ENCODE assay signal across 10 mouse cellular contexts in genomic region chr15:97236943-97237342, GRCm38 (mm10). TPM values are rescaled to one million over a fixed set of nuclear protein-coding genes. Genes with fewer than 3 reads are reported as not detected.
DNase-seq lines count a peak whose midpoint lies in the region; ATAC-seq lines count a peak whose summit lies in the region.
"Had no signal": no experiment of that assay in that cellular context is flagged by ENCODE, and none has a peak within 500 bp of the region (broad histone marks: within the 10 kb centered on the region; RNA-seq: fewer than 3 reads in every experiment).

No protein-coding gene starts in this region.

- no peak overlapping the region for H3K27ac ChIP-seq in forebrain, embryonic 15.5 days (replicated peaks)
- H3K27ac ChIP-seq: hindbrain, embryonic 15.5 days; neural tube, embryonic 13.5 days had no signal

- 50% methylated on average over 9 of the region's 9 CpGs for WGBS in forebrain, embryonic 15.5 days

- no peaks in the 10 kb centered on the region for H3K36me3 ChIP-seq in forebrain, embryonic 15.5 days
- H3K36me3 ChIP-seq: hindbrain, embryonic 15.5 days; neural tube, embryonic 13.5 days had no signal

- H3K4me1 ChIP-seq in forebrain, embryonic 15.5 days = no peaks in the 10 kb centered on the region
- H3K4me1 ChIP-seq: hindbrain, embryonic 15.5 days; neural tube, embryonic 13.5 days had no signal

- DNase-seq in gastrocnemius, postnatal 10 days = peak; percentile 53
- DNase-seq in gastrocnemius, adult 8-10 months (ENCODE audit: low spot score in 2 of 2) = no peak
- DNase-seq in urinary bladder, postnatal 25 days (ENCODE audit: low spot score) = peak; percentile 54
- DNase-seq in urinary bladder, postnatal 4 days (ENCODE audit: low spot score in 2 of 2) = no peak
- peak; percentile 56 for DNase-seq in heart, postnatal 4 days
- peak; percentile 43 for DNase-seq in retina, embryonic 14.5 days (ENCODE audit: low spot score)
- DNase-seq in kidney, adult 9 months = no peak

- H3K9me3 ChIP-seq in forebrain, embryonic 15.5 days = no peaks in the 10 kb centered on the region
- H3K9me3 ChIP-seq: neural tube, embryonic 13.5 days had no signal

- ATAC-seq in forebrain, embryonic 15.5 days (replicated peaks) = no peak

- no peak overlapping the region for H3K4me2 ChIP-seq in forebrain, embryonic 15.5 days (replicated peaks)
- H3K4me2 ChIP-seq: hindbrain, embryonic 15.5 days; neural tube, embryonic 13.5 days had no signal

- H3K9ac ChIP-seq in forebrain, embryonic 15.5 days (replicated peaks) = no peak overlapping the region
- H3K9ac ChIP-seq: hindbrain, embryonic 15.5 days; neural tube, embryonic 13.5 days had no signal

- no peak overlapping the region for H3K4me3 ChIP-seq in forebrain, embryonic 15.5 days
- H3K4me3 ChIP-seq: hindbrain, embryonic 15.5 days; neural tube, embryonic 13.5 days had no signal

- no peaks in the 10 kb centered on the region for H3K27me3 ChIP-seq in forebrain, embryonic 15.5 days
- H3K27me3 ChIP-seq: hindbrain, embryonic 15.5 days; neural tube, embryonic 13.5 days had no signal

RNA-seq across cellular contexts. Expression of gene Pced1b, which starts 10.0 kb away (rescaled TPM):
- total RNA-seq in gastrocnemius, postnatal 10 days (2021) = 1 to 10 TPM; 4.3 to 5.6 TPM
- 1 to 10 TPM in 1 of 4 experiments, under 1 TPM in 3; 0.51 to 1.6 (median 0.81) TPM for total RNA-seq in gastrocnemius, adult 8-10 months (2022)
- 1 to 10 TPM; 4.8 to 5.1 TPM for total RNA-seq in heart, postnatal 4 days (2021)
- 3.1 and 4.1 TPM in 2 replicates for polyA plus RNA-seq in forebrain, embryonic 15.5 days (2015; fragmentation: Nextera tagmentation; extraction: Ambion mirVana)

RNA-seq across cellular contexts. Expression of gene Amigo2, which starts 10.1 kb away (rescaled TPM):
- 1 to 10 TPM; 2.8 to 3.1 TPM for total RNA-seq in gastrocnemius, postnatal 10 days (2021)
- total RNA-seq in gastrocnemius, adult 8-10 months (2022) = 1 to 10 TPM in 3 of 4 experiments, under 1 TPM in 1; 0.82 to 1.9 (median 1.7) TPM
- 1 to 10 TPM; 6.2 to 6.8 TPM for total RNA-seq in heart, postnatal 4 days (2021)
- 4.7 and 6.5 TPM in 2 replicates for polyA plus RNA-seq in forebrain, embryonic 15.5 days (2015; fragmentation: Nextera tagmentation; extraction: Ambion mirVana)

Comparison
In these comparisons a context has a peak if more than half of its experiments do, and no peak if none do; other contexts are left out.
1. DNase-seq: peak in gastrocnemius, postnatal 10 days (single experiment), urinary bladder, postnatal 25 days (single experiment), heart, postnatal 4 days (single experiment) and retina, embryonic 14.5 days (single experiment); none in gastrocnemius, adult 8-10 months (0 of 2), urinary bladder, postnatal 4 days (0 of 2) and kidney, adult 9 months (single experiment).